ENCODE assay signal across 16 mouse cellular contexts in the genomic region with DNA sequence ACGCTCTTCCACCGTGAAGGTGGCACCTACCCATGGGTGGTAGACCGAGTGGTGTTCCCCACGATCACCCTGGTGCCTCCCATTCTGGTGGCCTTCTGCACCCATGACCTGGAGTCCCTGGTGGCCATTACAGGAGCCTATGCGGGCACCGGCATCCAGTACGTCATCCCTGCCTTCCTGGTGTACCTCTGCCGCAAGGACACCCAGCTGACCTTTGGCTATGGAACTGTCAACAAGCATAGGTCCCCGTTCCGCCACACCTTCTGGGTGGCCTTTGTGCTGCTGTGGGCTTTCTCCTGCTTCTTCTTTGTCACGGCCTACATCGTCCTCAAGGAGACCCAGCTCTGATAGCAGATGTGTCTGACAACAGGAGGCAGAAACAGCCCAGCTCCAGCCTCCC. TPM values are rescaled to one million over a fixed set of nuclear protein-coding genes. Genes with fewer than 3 reads are reported as not detected.
"Had no signal": no experiment of that assay in that cellular context is flagged by ENCODE, and none has a peak within 500 bp of the region (broad histone marks: within the 10 kb centered on the region; RNA-seq: fewer than 3 reads in every experiment).

No protein-coding gene starts in this region.

- H3K27ac ChIP-seq: intestine, embryonic 15.5 days; layer of hippocampus, adult 2 months; left cerebral cortex, adult 2 months; limb, embryonic 12.5 days; midbrain, embryonic 15.5 days; neural tube, embryonic 12.5 days; stomach, postnatal 0 days had no signal

- H3K9ac ChIP-seq: intestine, embryonic 15.5 days; limb, embryonic 12.5 days; midbrain, embryonic 15.5 days; neural tube, embryonic 12.5 days had no signal

- H3K4me1 ChIP-seq: intestine, embryonic 15.5 days had no signal

- H3K4me3 ChIP-seq: intestine, embryonic 15.5 days; layer of hippocampus, adult 2 months; left cerebral cortex, adult 2 months; limb, embryonic 12.5 days; midbrain, embryonic 15.5 days; neural tube, embryonic 12.5 days had no signal

- H3K4me2 ChIP-seq: intestine, embryonic 15.5 days; limb, embryonic 12.5 days; midbrain, embryonic 11.5 days; midbrain, embryonic 15.5 days; neural tube, embryonic 12.5 days had no signal

- H3K9me3 ChIP-seq: intestine, embryonic 15.5 days; limb, embryonic 12.5 days; midbrain, embryonic 15.5 days; neural tube, embryonic 12.5 days had no signal

- DNase-seq: kidney, adult 18-20 months; kidney, postnatal 10 days; kidney, postnatal 4 days; lung, adult 18-20 months; thymus, postnatal 4 days had no signal

- ATAC-seq: intestine, embryonic 15.5 days; midbrain, embryonic 15.5 days had no signal

RNA-seq across cellular contexts. Expression of gene Grin2c, which starts 23.3 kb away (rescaled TPM):
- total RNA-seq: megakaryocyte progenitor cell, adult 5-6 weeks; monocyte, adult 5-6 weeks had no signal
- polyA plus RNA-seq: kidney, embryonic 14.5 days; stomach, postnatal 0 days had no signal
